Mouse (Mus musculus) heart, postnatal 0 days (tissue): Measurements from ENCODE around the gene Gm12790. TPM values are rescaled to one million over a fixed set of nuclear protein-coding genes. Genes with fewer than 3 reads are reported as not detected.
"Not testable (repeated sequence)": the region's sequence is repeated elsewhere in the genome, so short reads cannot be mapped to it uniquely, and the experiment has no call there.

Experiments used
- ATAC-seq: fragments of 200-750 bp; cut with Nextera tagmentation; 2 replicates; pipeline ENCODE4 v1.8.0; 2017; ENCODE audit warnings: low read depth, moderate number of reproducible peaks, moderate library complexity; ENCODE audit not compliant: insufficient read depth
- DNase-seq: peaks from one replicate; pipeline ENCODE4 v3.0.0-alpha.2; 2016; ENCODE audit warnings: low spot score
- H3K27ac ChIP-seq: fragments of 300-500 bp; sonication (generic); 2 replicates; pipeline ENCODE4 v1.5.1; 2014; ENCODE audit warnings: low read depth, mild to moderate bottlenecking
- H3K27me3 ChIP-seq: fragments of 300-500 bp; sonication (generic); 2 replicates; pipeline ENCODE4 v1.6.1; 2014; ENCODE audit warnings: low read length, mixed read lengths; ENCODE audit not compliant: control insufficient read depth, insufficient read depth
- H3K36me3 ChIP-seq: fragments of 300-500 bp; sonication (generic); replicated peaks from 2 replicates; pipeline ENCODE4 v1.6.1; 2014; ENCODE audit warnings: low read length, mixed read lengths; ENCODE audit not compliant: control insufficient read depth, insufficient read depth
- H3K4me1 ChIP-seq: fragments of 300-500 bp; sonication (generic); 2 replicates; pipeline ENCODE4 v1.6.1; 2014; ENCODE audit warnings: antibody characterized with exemption; ENCODE audit not compliant: control insufficient read depth, insufficient read depth
- H3K4me2 ChIP-seq: fragments of 300-500 bp; sonication (generic); 2 replicates; pipeline ENCODE4 v1.6.1; 2014; ENCODE audit warnings: low read depth, mild to moderate bottlenecking, low read length, moderate library complexity
- H3K4me3 ChIP-seq: fragments of 300-500 bp; sonication (generic); 2 replicates; pipeline ENCODE4 v1.5.1; 2014; ENCODE audit warnings: low read depth, low read length
- H3K9ac ChIP-seq: fragments of 300-500 bp; sonication (generic); replicated peaks from 2 replicates; pipeline ENCODE4 v1.6.1; 2014; ENCODE audit warnings: low read depth, low read length, mixed read lengths
- H3K9me3 ChIP-seq: fragments of 300-500 bp; sonication (generic); replicated peaks from 2 replicates; pipeline ENCODE4 v1.6.1; 2016; ENCODE audit warnings: low read length; ENCODE audit not compliant: control insufficient read depth
- CTCF ChIP-seq: IDR thresholded peaks from 2 replicates; pipeline ENCODE4 v1.5.1; 2016; ENCODE audit warnings: antibody characterized with exemption, control low read depth, low read depth
- EP300 ChIP-seq: IDR thresholded peaks from 2 replicates; pipeline ENCODE4 v1.6.1; 2016; ENCODE audit warnings: antibody characterized with exemption, low read depth
- WGBS: fragments of 180-500 bp; shearing (Covaris S2); extraction: QIAGEN DNeasy Blood & Tissue Kit; methylation state at CpG from one replicate; pipeline ENCODE4 v1.1.7; 2014; 5-methylcytosine and 5-hydroxymethylcytosine counted together
- polyA plus RNA-seq: library from polyadenylated mRNA; unstranded; fragments of >200 nt; fragmentation: Nextera tagmentation; extraction: Ambion mirVana; gene quantifications from 2 replicates; pipeline ENCODE4 v1.2.1, GENCODE M21; 2015
- total RNA-seq: library from RNA; depleted of rRNA; stranded (reverse); fragments of >200 nt; gene quantifications from 2 replicates; pipeline ENCODE4 v1.2.3, GENCODE M21; 2014; ENCODE audit warnings: low replicate concordance; rRNA removed

The Gm12790 gene
- total RNA-seq (not detected in 2 replicates), polyA plus RNA-seq (not detected in 2 replicates)

DNA sequence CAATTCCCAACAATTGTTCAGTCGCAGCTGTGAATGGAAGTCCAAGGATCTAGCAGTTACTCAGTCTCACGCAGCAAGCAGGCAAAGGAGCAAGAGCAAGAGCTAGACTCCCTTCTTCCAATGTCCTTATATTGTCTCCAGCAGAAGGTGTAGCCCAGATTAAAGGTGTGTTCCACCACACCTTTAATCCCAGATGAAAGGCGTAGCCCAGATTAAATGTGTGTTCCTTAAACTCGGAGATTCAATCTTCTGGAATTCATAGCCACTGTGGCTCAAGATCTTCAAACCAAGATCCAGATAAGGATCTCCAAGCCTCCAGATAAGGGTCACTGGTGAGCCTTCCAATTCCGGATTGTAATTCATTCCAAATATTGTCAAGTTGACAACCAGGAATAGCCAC, at the start of gene Gm12790:
TSS of gene Gm12790 (minus strand) at position 101 of the 400 bp plus-strand sequence.
- not testable (repeated sequence) for ATAC-seq
- WGBS, result 71% methylated on average over 1 of the region's 5 CpGs

DNA sequence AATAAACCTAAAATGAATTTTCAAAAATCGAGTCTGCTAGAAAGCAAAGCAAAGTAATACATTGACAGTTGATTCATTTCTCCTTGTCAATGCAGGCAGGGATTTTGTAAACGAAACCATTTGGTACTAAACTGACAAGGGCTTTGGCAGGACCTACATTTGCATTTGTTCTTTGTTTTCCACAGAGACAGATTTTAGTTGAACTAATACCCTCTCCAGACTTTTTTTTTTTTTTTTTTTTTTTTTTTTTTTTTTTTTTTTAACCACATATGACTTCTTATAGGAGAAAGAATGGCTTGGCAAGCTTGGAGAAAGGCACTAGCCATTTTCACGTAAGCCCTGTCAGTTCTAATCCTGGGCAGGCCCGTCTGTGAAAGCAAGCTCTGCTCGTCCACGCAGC, 45.8 kb upstream of the Gm12790 start:
- no peak overlapping the region for H3K4me3 ChIP-seq
- H3K4me2 ChIP-seq, result no peak overlapping the region
- ATAC-seq (no peak), DNase-seq (no peak)
- TF ChIP-seq EP300 (no peak), CTCF (no peak)
- no peak overlapping the region for H3K9ac ChIP-seq
- no peak overlapping the region for H3K27ac ChIP-seq
- no peaks in the 10 kb centered on the region for H3K36me3 ChIP-seq
- WGBS, result 83% methylated on average over 6 of the region's 6 CpGs
- H3K4me1 ChIP-seq, result no peaks in the 10 kb centered on the region
- H3K9me3 ChIP-seq, result no peaks in the 10 kb centered on the region
- no peaks in the 10 kb centered on the region for H3K27me3 ChIP-seq

More for the DNA sequence above, at the start of gene Gm12790:
- H3K9me3 ChIP-seq, H3K4me3 ChIP-seq, H3K27ac ChIP-seq, H3K9ac ChIP-seq, H3K4me2 ChIP-seq, H3K27me3 ChIP-seq, H3K36me3 ChIP-seq, DNase-seq, H3K4me1 ChIP-seq: not testable (repeated sequence)

DNA sequence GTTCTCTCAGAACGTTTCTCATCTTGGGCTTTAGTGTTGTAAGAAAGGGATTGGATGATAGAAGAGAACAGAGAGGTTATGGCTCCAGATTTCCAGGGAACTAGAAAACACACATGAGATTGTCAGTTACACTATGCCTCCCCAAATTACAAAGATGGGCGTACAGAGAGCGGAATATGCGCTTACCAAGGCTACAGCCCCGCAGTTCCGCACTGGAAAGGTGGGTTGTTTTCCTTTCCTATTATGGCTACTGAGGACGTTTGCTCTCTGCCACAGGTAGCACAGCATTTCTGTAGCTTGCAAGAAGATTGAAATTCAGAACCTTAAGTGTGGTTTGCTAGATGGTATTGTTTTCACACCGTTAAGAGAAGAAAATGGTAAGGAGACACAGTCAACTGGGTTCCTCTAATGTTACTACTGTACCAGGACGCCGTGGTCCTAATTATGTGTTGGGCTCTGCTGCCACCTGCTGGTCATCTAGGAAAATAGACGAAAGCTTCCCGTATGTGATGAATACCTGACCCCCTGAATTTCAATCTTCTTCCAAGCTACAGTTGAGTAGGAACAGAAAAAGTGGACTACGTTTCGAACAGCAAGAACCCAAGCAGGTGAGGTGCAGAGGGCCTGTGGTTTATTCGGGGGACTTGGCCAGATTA, 17.5 kb upstream of the Gm12790 start:
- H3K27me3 ChIP-seq, result no peaks in the 10 kb centered on the region
- TF ChIP-seq EP300, result no peak
- TF ChIP-seq CTCF, result peak; percentile 81
- H3K4me2 ChIP-seq, result no peak overlapping the region
- no peak for ATAC-seq
- H3K27ac ChIP-seq, result no peak overlapping the region
- H3K9me3 ChIP-seq, result no peaks in the 10 kb centered on the region
- H3K9ac ChIP-seq, result no peak overlapping the region
- WGBS, result 34% methylated on average over 15 of the region's 15 CpGs
- H3K4me3 ChIP-seq, result no peak overlapping the region
- peak; percentile 58 for DNase-seq
- H3K36me3 ChIP-seq, result no peaks in the 10 kb centered on the region
- no peaks in the 10 kb centered on the region for H3K4me1 ChIP-seq

DNA sequence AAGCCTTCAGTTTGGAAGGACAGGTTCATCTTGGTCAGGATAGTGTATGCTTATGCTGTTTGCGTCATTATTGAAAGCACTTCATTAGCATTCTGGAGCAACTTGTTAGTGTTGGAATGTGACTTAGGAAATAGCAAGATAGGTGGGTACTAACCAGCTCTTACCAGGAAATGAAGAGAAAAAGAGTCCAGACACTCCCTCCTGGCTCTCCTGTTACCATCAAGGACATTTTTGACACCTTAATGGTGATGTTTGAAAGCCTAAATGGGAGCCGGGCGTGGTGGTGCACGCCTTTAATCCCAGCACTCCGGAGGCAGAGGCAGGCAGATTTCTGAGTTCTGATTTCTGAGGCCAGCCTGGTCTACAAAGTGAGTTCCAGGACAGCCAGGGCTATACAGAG, 16.6 kb upstream of the Gm12790 start:
- H3K27me3 ChIP-seq, result no peaks in the 10 kb centered on the region
- no peak overlapping the region for H3K4me3 ChIP-seq
- no peak overlapping the region for H3K27ac ChIP-seq
- H3K4me1 ChIP-seq, result no peaks in the 10 kb centered on the region
- no peak overlapping the region for H3K9ac ChIP-seq
- no peaks in the 10 kb centered on the region for H3K9me3 ChIP-seq
- WGBS, result 84% methylated on average over 5 of the region's 5 CpGs
- TF ChIP-seq EP300 (no peak), CTCF (no peak)
- no peaks in the 10 kb centered on the region for H3K36me3 ChIP-seq
- ATAC-seq (no peak), DNase-seq (no peak)
- H3K4me2 ChIP-seq, result no peak overlapping the region

DNA sequence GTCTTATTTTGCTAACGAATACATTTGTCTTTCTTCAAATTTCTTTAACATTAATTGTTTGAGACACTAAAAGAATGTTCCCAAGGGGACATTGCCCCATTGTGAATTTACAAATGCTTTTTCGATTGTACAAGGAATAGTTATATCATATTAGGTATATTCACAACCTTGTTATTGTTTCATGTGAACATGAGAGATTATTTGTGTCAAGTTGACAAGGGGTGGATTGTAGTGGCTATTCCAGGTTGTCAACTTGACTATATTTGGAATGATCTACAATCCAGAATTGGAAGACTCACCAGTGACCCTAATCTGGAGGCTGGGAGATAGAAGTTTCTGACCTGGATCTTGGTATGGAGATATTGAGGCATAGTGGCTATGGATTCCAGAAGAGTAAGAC, 5.5 kb upstream of the Gm12790 start, which contains the start of gene Gm12789:
TSS of gene Gm12789 (plus strand) at position 301 of the 400 bp plus-strand sequence.
- not testable (repeated sequence) for ATAC-seq, H3K27me3 ChIP-seq, H3K4me1 ChIP-seq, H3K27ac ChIP-seq, H3K9ac ChIP-seq, H3K4me3 ChIP-seq, H3K9me3 ChIP-seq, DNase-seq, H3K36me3 ChIP-seq, H3K4me2 ChIP-seq
- WGBS, result 77% methylated on average over 2 of the region's 2 CpGs

DNA sequence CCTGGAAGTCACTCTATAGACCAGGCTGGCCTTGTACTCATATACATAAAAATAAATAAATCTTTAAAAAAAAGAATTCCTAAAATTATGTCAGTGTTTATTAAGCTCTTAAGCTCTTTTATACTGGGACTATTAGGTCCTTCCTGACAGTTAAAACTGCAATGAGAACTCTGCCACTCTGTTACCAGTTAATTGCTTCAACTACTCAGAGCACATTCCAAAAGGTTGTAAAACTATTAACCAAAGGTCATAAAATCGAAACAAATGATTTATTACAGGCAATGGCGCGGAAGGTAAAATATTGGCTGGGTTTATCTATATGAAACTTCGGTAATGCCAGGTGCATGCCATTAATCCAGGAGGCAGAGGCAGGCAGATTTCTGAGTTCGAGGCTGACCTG, 4.8 kb upstream of the Gm12790 start:
- WGBS, result 78% methylated on average over 5 of the region's 5 CpGs
- ATAC-seq, result no peak
- DNase-seq, result no peak
- H3K27ac ChIP-seq, result no peak overlapping the region
- H3K4me1 ChIP-seq, result no peaks in the 10 kb centered on the region
- H3K27me3 ChIP-seq, result no peaks in the 10 kb centered on the region
- no peak overlapping the region for H3K9ac ChIP-seq
- no peaks in the 10 kb centered on the region for H3K9me3 ChIP-seq
- no peaks in the 10 kb centered on the region for H3K36me3 ChIP-seq
- no peak overlapping the region for H3K4me2 ChIP-seq
- TF ChIP-seq EP300, result no peak
- TF ChIP-seq CTCF, result no peak
- H3K4me3 ChIP-seq, result no peak overlapping the region

DNA sequence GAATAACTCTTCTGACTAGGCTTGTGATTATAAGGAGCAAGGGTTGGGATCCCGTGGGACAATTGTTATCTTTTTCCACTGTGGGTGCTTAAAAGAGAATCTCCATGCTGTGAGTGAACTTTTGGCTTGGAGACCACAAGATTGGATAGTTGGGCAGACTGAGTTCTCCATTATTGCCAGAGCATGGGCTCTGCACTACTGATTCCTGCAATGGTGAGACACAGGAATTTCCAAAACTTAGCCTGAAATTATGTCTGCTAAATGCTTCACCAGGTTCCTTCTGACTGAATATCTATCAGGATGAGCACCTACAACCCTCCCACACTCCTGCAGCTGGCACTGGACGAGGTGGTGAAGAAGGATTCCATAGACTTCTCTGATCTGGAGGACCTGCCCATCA, 40.7 kb downstream of the Gm12790 start, which contains the start of gene Gm12794:
TSS of gene Gm12794 (plus strand) at position 301 of the 400 bp plus-strand sequence.
- not testable (repeated sequence) for H3K4me1 ChIP-seq, H3K27ac ChIP-seq, H3K27me3 ChIP-seq, H3K9ac ChIP-seq, ATAC-seq, DNase-seq, H3K4me2 ChIP-seq, H3K9me3 ChIP-seq, H3K36me3 ChIP-seq, H3K4me3 ChIP-seq
- 62% methylated on average over 2 of the region's 2 CpGs for whole genome bisulfite sequencing
